Mouse (Mus musculus) 416B (cell line): ENCODE measurements around the gene Ccdc137.

ENCODE experiments used
- DNase-seq: peaks from one replicate; pipeline ENCODE4 v3.0.0; 2011; ENCODE audit warnings: low read depth

Gene Ccdc137

GRCm38 (mm10) chr11:120500357-120500756 lies 42.4 kb downstream of the Ccdc137 start:
- no peak for DNase-seq

GRCm38 (mm10) chr11:120501018-120501417 lies 43.1 kb downstream of the Ccdc137 start:
- no peak for DNase-seq

- peak; percentile 56 for DNase-seq
Measured at GRCm38 (mm10) chr11:120501701-120502100, 43.8 kb downstream of the Ccdc137 start.

GRCm38 (mm10) chr11:120505661-120506060 lies 47.7 kb downstream of the Ccdc137 start:
- no peak for DNase-seq

GRCm38 (mm10) chr11:120506899-120507298 lies 49.0 kb downstream of the Ccdc137 start:
- DNase-seq, result peak; percentile 69

- no peak for DNase-seq
Measured at GRCm38 (mm10) chr11:120507611-120508289, 49.8 kb downstream of the Ccdc137 start.

GRCm38 (mm10) chr11:120508290-120508870 lies 50.5 kb downstream of the Ccdc137 start:
- DNase-seq, result peak; percentile 42

GRCm38 (mm10) chr11:120509940-120510339 lies 52.0 kb downstream of the Ccdc137 start:
- no peak for DNase-seq

GRCm38 (mm10) chr11:120510375-120511030 lies 52.6 kb downstream of the Ccdc137 start:
- peak; percentile 78 for DNase-seq

- no peak for DNase-seq
Measured at GRCm38 (mm10) chr11:120512790-120513453, 55.0 kb downstream of the Ccdc137 start.
